Mouse (Mus musculus) urinary bladder, postnatal 25 days (tissue): Measurements from ENCODE around the gene Tsfm.

Experiments used
- DNase-seq: peaks from one replicate; pipeline ENCODE4 v3.0.0; 2022; ENCODE audit warnings: low spot score

The Tsfm gene

DNA sequence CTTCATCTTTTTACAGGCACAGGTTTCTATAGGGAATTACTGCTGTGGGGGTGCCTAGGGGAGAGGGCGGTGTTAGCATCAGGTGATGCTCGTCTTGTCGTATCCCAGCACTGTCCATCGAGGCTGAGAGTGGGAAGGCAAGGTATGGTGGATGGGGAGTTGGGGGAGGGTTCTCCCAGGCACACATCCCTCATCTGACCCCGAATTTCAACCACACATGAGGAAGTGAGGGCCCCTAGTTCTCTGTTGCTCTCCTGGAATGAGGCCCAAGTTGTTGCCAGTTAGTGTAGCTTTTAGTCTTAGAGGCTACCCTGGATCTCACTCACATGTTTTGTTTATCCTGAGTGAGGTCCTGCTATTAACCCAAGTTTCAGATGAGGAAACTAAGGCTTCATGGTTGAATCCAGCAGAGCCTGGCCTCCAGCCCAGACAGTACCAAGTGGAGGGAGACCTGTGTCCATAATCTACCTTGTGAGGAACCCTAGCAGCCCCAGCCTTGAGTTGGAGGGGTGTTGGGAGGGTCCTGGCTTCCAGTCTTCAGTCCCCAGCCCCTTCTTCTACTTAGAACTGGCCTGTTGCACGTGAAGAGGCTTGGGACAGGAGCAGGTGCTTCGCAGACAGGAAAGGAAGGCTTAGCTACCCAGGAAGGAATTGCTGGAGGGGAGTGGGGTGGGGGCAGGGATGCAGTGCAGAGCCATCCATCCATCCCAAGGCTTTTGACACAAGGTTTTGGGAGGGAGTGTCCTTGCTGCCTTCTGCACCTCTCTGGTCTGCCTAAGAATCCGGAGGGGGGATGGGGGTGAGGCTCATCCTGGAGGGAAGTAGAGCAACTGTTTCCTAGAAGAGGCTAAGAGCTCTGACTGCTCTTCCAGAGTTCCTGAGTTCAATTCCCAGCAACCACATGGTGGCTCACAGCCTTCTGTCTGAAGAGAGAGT, 43.2 kb downstream of the Tsfm start:
- DNase-seq: no peak

DNA sequence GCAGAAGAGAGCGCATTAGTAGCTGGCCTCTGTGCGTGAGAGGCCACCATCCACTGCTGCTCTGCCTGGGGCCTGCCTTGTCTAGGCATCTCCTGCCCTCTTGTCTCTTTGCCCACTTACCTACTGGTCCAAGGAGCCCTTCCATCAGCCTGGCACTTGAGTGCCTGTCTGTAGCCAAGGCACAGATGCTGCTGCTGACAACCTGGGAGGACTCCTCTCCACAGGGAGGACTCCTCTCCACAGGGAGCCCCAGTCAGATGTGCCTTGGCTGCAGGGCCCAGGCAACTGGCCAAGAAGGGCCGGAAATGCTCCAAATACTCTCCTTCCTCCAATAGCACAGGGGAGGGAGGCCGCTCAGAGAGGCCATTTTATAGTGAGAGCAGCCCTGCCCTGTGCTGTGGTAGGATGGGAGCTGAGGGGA, 44.1 kb downstream of the Tsfm start:
- DNase-seq: peak; percentile 66

DNA sequence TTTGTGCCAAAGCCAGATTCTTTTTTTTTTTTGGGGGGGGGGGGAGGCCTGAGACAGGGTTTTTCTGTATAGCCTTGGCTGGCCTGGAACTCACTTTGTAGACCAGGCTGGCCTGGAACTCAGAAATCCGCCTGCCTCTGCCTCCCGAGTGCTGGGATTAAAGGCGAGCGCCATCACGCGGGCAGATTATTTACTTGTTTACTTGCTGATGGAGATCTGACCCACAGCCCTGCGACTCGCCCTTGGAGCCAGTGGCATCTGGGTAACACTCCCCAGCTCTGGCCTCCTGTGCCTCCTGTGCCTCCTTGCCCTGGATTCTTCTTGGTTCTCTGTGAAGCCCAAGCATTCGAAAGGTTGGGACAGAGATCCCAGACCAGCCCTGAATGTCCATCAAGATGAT, 45.1 kb downstream of the Tsfm start:
- no peak for DNase-seq

DNA sequence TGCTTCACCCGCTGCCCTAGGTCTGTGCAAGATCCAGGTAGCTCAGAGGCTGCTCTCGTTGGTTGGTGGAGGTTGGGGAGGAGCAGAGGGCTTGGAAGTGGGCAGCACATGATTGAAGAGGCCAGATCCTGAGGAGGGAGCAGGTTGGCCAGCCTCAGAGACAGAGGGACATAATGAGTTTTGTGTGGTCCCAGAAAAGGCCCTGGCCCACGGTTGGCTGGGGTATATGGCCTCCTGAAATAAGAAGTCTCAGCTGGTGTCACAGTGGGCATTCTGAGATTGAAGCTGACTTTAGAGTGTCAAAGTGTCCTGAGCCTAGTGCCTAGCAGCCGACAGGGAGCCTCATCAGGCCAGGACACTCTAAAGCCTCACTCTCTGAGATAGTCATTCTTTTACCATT, 45.5 kb downstream of the Tsfm start:
- no peak for DNase-seq

DNA sequence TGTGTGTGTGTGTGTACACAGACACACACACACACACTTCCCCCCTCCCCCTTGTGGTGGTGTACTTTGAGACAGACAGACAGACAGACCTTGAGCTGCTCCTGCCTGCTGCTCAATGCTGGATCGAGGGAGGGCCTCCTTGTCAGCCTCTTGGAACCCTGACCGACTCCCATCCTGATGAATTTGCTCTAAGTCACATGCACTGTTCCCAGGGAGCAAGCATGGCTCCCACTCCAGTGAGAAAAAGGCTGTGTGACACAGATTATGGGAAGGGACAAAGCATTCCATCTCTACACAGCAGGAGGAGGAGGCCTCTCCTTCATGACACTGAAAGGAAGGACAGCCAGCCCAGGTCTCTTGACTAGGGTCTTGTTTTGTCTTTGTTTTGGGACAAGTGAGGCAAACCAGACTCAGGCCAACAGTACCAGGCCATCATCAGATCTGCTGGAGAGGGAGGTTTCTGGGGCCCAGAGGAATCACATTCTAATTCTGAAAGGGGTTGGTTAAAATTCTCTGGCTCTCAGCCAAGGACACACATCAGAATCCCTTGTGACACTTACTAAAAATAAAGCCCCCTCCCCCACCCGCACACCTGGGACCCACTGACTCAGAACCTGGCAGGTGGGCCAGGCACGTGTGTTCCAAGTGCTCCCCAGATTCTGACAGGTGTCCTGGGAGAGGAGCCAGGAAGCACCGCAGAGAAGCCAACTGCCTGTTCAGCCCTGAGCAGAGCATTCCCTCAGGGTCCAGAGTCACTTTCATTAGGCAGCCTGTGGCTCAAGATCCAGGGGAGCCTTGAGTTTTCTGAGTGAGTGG, 46.2 kb downstream of the Tsfm start:
- no peak for DNase-seq

DNA sequence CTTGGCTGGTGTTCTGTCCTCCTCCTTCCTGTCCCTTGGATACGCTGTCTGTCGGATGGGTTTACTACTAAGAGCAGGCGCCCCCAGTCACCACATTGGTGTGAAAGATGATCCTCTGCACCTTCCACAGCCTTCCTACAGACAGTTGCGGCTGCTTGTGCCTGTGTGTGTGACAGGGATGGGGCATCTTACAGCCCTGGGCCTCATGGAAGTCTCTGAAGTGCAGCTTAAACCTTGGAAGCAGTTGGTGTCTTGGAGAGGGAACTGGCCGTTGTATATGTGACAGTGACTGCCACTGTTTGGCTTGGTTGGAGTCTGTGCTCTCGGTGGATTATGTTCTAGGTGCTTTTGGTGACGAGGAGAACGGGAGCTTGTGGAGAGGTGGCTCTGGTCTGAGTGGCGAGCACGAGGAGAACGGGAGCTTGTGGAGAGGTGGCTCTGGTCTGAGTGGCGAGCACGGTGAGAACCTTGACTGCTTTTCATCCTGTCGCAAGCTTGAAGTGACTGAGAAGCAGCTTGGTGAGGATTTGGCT, 47.4 kb downstream of the Tsfm start:
- no peak for DNase-seq

DNA sequence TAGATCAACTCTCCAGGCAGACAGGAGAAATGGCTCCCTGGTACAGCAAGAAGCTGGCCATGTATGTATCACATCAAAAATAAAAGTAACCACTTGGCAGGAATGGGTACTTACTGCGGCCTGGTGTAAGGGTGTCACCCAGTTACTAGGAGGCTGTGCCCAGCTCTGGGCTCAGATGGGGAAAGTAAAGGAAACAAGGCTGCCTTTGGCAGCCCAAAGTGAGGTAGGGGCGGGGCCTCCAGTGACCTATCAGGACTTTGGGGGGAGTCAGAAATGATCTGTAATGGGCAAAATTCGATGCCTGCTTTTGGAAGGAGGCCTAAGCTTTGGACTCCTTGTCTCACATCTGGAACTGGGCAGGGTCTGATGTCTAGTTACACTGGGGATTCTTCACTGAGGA, 48.9 kb downstream of the Tsfm start:
- DNase-seq: no peak

DNA sequence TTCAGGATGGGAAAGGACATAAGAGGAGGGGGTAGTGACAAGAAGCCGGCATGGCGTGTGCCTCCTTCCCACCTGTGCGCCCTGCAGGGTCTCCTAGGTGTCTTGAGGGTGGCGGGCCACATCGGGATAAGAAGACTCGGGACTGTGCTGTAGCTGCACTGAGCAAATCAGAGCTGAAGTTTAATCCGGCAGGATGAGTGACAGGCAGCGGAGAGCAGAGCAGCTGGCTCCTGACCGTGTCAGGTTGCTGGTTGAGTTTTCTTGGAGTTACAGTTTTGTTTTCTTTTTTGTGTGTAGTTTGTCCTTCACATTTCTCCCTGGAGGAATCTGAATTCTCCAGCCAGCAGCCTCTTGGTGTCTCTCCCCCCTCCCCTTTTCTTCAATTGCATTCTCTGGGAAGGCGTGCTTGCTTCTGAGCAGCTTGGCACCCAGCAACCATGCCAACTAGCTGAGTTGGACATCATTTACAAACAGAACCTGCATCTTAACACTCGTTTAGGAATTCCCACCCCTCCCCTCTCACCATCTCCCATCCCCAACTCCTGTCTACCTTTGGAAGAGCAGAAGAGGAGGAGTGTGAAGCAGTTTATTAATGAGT, 49.6 kb downstream of the Tsfm start:
- DNase-seq: no peak

DNA sequence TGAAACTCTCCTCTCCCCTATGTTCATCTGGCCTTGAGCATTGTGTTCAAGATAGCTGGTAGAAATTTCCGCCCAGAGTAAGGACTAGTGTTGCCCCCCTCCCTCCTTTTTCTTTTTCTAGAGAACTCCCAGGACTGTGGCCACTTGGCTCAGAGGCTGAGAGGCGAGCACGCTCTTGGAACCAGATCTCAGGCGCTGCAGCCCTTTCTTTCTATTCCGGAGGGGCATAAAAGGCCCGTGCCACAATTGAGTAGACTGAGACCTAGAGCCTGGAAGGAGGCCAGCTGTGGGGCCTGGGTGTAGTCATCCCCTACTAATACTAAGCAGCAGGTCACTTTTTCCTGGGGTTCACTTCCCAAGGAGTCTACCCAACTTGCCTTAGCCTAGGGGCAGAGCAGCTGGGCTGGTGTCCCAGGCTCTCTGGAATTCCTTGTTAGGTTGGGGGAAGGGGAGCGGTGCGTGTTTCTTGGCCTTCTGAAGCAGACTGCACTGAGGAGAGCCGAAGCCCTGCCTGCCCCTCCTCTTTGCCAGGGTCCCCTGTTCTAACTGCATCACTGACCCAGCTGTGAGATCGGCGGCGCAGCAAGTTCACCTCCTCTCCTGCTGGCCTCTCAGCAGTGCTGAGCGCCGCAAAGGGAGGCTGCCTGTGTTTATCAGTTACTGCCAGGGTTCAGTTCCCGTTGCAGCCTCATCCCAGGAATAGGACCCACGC, 50.3 kb downstream of the Tsfm start:
- DNase-seq: no peak

DNA sequence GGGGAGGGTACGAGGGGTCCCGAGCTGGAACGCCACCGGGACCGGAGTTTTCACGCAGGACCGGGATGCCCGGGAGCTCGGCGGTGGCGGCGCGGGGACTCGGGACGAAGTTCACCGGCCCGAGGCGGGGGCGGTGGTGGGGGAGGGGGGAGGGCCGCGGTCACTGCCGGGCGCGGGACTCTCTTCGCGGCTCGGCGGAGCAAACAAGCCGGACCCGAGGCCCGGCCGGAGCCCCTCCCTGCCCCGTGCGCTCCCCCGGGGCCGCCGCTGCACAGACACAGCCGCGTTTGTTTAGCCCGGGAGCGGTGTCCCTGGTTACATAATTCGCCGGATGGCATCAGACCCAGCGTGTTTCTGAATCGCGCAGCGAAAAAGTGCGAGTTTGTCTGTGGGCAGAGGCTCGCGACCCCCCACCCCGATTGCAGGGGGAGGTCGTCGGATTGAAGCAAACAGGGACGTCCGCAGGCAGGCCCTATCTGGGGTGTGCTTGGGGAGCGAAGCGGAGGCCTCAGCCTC, 50.9 kb downstream of the Tsfm start:
- DNase-seq: no peak

DNA sequence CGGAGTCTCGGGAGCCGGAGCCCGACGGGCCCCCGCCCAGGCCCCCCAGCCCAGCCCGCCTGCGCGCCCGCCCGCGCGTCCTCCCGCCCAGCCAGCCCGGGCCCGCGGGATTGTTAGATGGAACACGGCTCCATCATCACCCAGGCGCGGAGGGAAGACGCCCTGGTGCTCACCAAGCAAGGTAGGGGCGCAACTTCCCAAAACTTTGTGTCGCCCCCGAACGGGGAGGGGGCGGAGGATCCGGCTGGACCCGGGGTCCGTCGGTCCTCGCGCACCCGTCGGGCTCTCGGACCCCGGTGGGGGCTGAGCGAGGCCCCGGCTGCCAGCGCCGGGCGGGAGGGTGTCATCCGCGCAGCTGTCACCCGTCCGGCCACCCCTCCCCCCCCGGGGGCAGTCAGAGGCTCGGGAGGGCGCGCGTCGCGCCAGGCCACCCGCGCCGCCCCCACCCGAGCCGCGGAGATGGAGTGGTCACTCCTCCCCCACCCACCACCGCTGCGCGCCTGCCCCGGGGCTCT, 51.5 kb downstream of the Tsfm start:
- peak; percentile 63 for DNase-seq

DNA sequence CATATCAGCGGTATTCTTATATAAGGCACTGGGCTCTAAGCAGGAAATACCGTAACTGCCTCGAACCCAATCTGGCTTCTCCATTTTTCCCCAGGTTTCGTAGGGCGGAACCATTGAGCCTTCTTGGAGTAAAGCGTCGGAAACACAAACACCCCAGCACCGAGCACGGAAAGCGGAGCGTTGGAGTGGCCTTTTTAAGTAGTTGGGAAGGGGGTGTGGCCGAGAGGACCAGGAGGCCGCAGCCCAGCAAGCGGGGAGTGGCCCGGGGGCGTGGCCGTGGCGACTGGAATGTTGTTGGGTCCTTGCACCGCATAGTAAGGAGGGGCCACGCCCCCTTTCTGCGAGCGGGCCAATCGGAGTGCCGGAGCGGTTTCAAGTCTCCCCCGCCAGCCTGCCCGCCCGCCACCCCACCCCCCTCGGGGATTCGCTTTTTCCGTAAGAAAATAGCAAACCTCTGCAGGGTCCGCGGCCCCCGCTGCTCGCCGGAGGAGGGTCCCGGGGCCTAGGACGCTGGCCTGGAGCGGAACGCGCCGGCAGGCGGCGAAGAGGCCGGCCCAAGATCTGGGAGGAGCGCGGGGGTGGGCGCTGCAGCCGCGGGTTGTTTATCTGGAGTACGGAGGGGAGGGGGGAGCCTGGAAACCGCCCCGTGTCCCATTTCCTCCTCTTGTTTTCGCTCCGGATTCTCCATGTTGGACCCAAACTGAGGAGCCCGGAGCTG, 52.2 kb downstream of the Tsfm start, which contains the start of gene Ctdsp2:
Gene Ctdsp2 (plus strand): TSS at position 441 of the 718 bp plus-strand sequence.
- DNase-seq: peak; percentile 99

DNA sequence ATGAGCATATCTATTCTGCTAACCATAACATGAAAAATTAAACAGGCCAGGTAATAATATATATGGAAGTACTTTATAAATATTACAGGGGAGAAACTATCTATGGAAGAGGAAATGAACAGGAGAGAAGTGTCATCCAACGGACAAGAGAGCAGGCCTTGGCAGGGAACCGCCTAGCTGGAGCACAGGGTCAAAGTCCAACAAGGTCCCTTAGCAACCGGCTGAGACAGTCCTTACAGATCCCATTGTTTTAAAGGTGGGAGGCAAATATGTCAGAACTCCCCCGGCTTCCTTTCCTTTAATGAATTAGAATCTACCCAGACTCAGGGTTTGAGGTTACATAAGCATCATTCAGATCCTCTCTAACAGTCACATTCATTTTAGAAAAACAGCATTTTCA, 53.6 kb downstream of the Tsfm start:
- DNase-seq: no peak

DNA sequence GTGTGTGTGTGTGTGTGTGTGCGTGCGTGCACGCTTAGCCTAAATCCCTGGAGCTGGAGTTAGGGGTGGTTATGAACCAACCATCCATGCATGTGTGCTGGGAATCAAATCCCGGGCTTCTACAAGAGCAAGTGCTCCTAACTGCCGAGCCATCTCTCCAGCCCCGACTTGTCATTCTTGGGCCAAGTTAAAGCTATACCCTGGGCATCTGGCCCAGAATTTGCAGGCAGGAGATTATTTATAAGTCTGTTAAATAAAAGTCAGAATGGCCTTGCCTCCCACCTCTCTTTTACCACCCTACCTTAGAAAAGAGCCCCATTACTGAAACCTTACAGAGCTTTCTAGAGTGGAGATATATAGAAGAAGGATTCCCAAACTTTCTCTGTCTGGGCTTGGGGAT, 54.9 kb downstream of the Tsfm start:
- DNase-seq: no peak

DNA sequence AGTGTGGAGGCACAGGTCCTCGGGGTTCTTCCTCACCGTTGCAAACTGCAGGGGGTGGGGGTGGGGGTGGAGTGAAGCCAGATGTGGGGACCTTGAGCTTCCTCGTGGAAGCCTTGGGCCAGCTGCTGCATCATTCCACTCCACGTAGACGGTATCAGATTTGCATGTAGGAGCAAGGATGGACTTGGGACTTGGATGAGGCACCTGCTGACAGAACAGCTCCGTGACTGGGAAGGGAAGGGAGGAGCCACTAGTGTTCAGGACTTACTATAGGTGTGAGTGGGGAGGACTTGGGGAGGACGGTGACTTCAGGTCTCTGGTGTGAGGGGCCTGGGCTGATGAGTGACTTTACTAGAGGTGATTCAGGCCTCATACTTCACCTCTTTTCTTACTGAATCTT, 57.7 kb downstream of the Tsfm start:
- no peak for DNase-seq

DNA sequence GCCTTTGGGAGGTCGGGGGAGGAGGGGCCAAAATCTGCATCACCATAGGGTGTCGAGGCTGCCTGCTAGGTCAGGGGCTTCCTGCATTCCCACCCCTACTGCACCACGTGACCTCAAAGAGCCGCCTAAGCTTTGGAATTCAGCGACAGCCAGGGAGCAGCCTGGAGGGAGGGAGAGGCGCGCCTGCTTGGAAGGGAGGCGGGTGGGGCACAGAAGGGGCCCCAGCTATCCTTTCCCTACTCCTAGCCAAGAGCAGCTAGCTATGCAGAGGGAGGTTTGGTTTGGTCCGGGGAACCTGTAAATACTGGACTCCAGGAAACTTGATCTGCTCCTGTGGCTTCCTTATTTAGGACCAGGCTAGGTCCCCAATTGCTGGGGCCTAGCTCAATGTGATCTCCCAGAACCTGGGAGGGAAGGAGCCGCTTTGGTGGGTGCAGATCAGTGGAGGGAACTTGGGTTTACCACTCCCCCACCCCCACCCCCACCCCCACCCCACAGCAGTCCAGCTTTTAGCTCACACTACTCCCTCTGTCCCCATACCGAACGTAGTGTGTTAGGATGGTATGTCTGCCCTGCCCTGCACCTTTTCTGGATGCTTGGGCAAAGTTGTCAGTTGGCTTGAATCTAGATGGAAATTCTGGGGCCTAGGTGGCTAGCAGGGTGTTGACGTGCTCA, 58.5 kb downstream of the Tsfm start:
- DNase-seq: no peak

DNA sequence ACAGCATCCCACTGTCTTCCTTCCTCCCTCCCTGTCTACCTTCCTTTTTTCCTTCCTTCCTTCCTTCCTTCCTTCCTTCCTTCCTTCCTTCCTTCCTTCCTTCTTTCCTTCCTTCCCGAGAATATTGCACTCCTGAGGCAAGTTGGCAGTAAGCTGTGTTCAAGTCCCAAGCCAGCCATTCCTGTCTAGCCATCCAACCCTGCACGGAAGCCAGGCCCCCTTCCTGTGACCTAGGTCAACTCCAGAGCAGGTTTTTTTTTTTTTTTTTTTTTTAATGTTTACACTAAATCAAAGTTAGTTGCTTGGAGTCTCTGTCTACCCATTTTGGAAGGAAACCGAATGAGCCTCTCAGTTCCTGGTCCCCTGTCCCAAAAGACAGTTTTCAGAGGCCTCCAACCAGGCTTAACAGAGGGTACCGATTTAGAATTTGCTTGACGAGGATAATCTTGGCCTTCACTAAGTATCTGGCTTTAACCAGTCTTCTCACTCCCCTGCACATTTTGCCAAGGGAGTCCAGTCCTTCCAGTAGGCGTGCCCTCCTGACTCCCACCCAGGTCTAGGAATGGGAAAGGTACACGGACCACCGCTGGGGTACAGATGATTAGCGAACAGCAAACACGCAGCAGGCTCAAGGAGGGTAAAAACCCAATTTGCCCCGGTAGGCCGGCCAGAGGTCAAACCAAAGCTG, 59.1 kb downstream of the Tsfm start:
- no peak for DNase-seq

DNA sequence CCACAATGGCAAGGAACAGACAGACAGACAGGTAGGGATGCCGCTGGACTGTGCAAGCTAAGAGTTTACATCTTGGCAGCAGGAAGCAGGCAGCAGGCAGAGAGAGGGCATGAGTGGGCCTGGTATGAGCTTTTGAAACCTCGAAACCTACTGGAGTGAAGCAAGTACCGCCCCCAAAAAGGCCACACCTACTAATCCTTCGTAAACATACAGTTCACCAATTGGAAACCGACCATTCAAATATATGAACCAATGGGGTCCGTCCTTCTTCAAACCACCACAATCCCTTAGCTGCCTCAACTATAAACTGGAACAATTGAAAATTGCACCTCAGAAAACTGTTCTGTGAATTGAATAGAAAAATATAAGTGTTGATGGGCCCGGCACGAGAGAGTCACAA, 66.8 kb downstream of the Tsfm start:
- DNase-seq: no peak

DNA sequence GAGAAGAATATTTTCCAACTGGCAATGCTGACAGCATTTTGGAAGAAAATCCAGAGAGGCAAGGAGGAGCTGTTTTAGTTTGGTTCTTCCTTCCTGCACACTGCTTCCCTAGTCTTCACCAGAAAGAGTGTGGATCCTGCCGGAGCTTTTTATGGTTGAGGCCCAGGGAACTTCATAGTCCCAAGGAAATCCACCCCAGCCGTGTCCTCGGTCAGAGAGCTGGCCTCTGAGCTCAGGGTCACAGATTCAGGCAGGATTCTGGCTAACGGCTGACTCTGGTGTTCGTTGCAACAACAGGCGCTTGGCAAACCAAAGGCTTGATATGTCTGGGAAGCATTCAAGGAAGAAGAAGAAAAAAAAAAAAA, 67.7 kb downstream of the Tsfm start:
- DNase-seq: no peak
